ENCODE assay signal across 11 mouse cellular contexts in the genomic region with DNA sequence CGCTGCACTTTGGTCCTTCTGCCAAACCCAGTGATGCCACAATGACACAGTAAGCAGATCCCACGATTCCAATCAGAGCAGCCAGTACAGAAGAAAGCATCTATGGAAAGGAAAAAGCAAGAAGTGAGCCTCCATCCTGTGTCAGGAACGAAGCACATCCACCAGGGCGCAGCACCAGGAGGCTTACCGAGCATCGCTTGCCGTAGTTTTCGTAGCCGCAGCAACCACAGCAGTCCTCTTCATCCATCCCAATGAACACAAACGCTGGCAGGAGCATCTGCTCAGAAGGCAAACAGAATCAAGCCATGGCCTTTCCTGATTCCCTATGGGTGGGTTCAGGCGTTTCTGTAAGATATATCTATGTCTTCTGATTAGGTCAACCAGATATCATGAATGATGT. TPM values are rescaled to one million over a fixed set of nuclear protein-coding genes. Genes with fewer than 3 reads are reported as not detected.
DNase-seq lines count a peak whose midpoint lies in the region; ATAC-seq and TF ChIP-seq lines count a peak whose summit lies in the region.
"Had no signal": no experiment of that assay in that cellular context is flagged by ENCODE, and none has a peak within 500 bp of the region (broad histone marks: within the 10 kb centered on the region; RNA-seq: fewer than 3 reads in every experiment).

No protein-coding gene starts in this region.

- TF ChIP-seq CTCF in hindbrain, postnatal 0 days (IDR thresholded peaks at IDR 0.05; ENCODE audit: low read depth): peak; percentile 55
- TF ChIP-seq CTCF in midbrain, postnatal 0 days (IDR thresholded peaks at IDR 0.05): peak; percentile 49
- no peak for TF ChIP-seq CTCF in small intestine, adult 2 months (IDR thresholded peaks at IDR 0.05; ENCODE audit: extremely low read depth, insufficient read length, insufficient replicate concordance, low read depth, low read length)

- H3K27ac ChIP-seq in hindbrain, postnatal 0 days: no peak overlapping the region
- no peak overlapping the region for H3K27ac ChIP-seq in hindbrain, embryonic 10.5 days
- no peak overlapping the region for H3K27ac ChIP-seq in midbrain, postnatal 0 days (ENCODE audit: low read depth, low read length)
- no peak overlapping the region for H3K27ac ChIP-seq in midbrain, embryonic 13.5 days
- peak overlapping the region; percentile 17 to 87; a peak in 2 of 4 replicates for H3K27ac ChIP-seq in heart, embryonic 14.5 days (replicated peaks in 1 of 2; ENCODE audit: control insufficient read depth in 1 of 2, insufficient read depth in 1 of 2, low read depth in 2 of 2, low read length in 2 of 2)
- peak overlapping the region; percentile 45; the same call in 1 of the 2 replicates for H3K27ac ChIP-seq in small intestine, adult 2 months (ENCODE audit: insufficient read depth, low read depth, low read length)
- H3K27ac ChIP-seq: lung, embryonic 15.5 days; neural tube, embryonic 13.5 days had no signal

- no peak overlapping the region for H3K4me2 ChIP-seq in hindbrain, postnatal 0 days (ENCODE audit: low read depth, low read length)
- no peak overlapping the region for H3K4me2 ChIP-seq in midbrain, postnatal 0 days (ENCODE audit: low read depth, low read length, poor library complexity, severe bottlenecking)
- H3K4me2 ChIP-seq in midbrain, embryonic 13.5 days (replicated peaks): no peak overlapping the region
- peak overlapping the region; percentile 53 for H3K4me2 ChIP-seq in heart, embryonic 14.5 days (ENCODE audit: low read length)
- H3K4me2 ChIP-seq: lung, embryonic 15.5 days; neural tube, embryonic 13.5 days had no signal

- no peak overlapping the region for H3K9ac ChIP-seq in hindbrain, postnatal 0 days (replicated peaks; ENCODE audit: low read length)
- H3K9ac ChIP-seq in midbrain, postnatal 0 days (replicated peaks; ENCODE audit: low read length, poor library complexity, severe bottlenecking): no peak overlapping the region
- H3K9ac ChIP-seq in midbrain, embryonic 13.5 days (replicated peaks): no peak overlapping the region
- H3K9ac ChIP-seq in heart, embryonic 14.5 days (ENCODE audit: low read length): peak overlapping the region; percentile 73
- H3K9ac ChIP-seq: lung, embryonic 15.5 days; neural tube, embryonic 13.5 days had no signal

- no peak for TF ChIP-seq POLR2A in small intestine, adult 2 months (IDR thresholded peaks at IDR 0.05; ENCODE audit: low read depth, low read length)

- WGBS in hindbrain, postnatal 0 days: 55% methylated on average over 11 of the region's 11 CpGs
- WGBS in hindbrain, embryonic 10.5 days: 75% methylated on average over 11 of the region's 11 CpGs
- WGBS in midbrain, postnatal 0 days: 72% methylated on average over 11 of the region's 11 CpGs
- WGBS in midbrain, embryonic 13.5 days: 66% methylated on average over 11 of the region's 11 CpGs
- WGBS in heart, embryonic 14.5 days: 62% methylated on average over 11 of the region's 11 CpGs
- 74% methylated on average over 11 of the region's 11 CpGs for WGBS in small intestine, adult 2 months

- H3K36me3 ChIP-seq in hindbrain, postnatal 0 days (ENCODE audit: insufficient read depth, low read length): no peaks in the 10 kb centered on the region
- H3K36me3 ChIP-seq in hindbrain, embryonic 10.5 days: no peaks in the 10 kb centered on the region
- H3K36me3 ChIP-seq in midbrain, postnatal 0 days (ENCODE audit: insufficient read depth, low read length): no peaks in the 10 kb centered on the region
- H3K36me3 ChIP-seq in midbrain, embryonic 13.5 days: no peaks in the 10 kb centered on the region
- peaks cover 11% of the 10 kb centered on the region for H3K36me3 ChIP-seq in heart, embryonic 14.5 days (ENCODE audit: control insufficient read depth, insufficient read depth, low read length)
- H3K36me3 ChIP-seq in small intestine, adult 2 months (ENCODE audit: control insufficient read depth, insufficient read depth, low read length): no peaks in the 10 kb centered on the region
- H3K36me3 ChIP-seq: lung, embryonic 15.5 days; neural tube, embryonic 13.5 days had no signal

- no peak for ATAC-seq in hindbrain, postnatal 0 days
- ATAC-seq in midbrain, postnatal 0 days (ENCODE audit: low FRiP score): no peak
- no peak for ATAC-seq in midbrain, embryonic 13.5 days
- ATAC-seq in heart, embryonic 14.5 days (ENCODE audit: insufficient number of reproducible peaks, insufficient read depth, low FRiP score, low read depth): no peak

- DNase-seq in hindbrain, postnatal 0 days (ENCODE audit: low spot score): peak; percentile 35
- DNase-seq in hindbrain, embryonic 10.5 days (ENCODE audit: low spot score): no peak
- peak; percentile 24 for DNase-seq in midbrain, postnatal 0 days (ENCODE audit: low spot score)
- DNase-seq in thymus, postnatal 25 days: no peak
- DNase-seq in testis, postnatal 14 days (ENCODE audit: low spot score): no peak
- DNase-seq: layer of hippocampus, adult 9-11 months had no signal

- H3K4me1 ChIP-seq in hindbrain, postnatal 0 days (ENCODE audit: insufficient read depth, low read length): no peaks in the 10 kb centered on the region
- H3K4me1 ChIP-seq in hindbrain, embryonic 10.5 days (replicated peaks): peaks cover 4% of the 10 kb centered on the region; the same call in 1 of the 2 replicates
- H3K4me1 ChIP-seq in midbrain, postnatal 0 days (ENCODE audit: insufficient read depth, low read length): no peaks in the 10 kb centered on the region
- H3K4me1 ChIP-seq in midbrain, embryonic 13.5 days (replicated peaks): no peaks in the 10 kb centered on the region
- H3K4me1 ChIP-seq in heart, embryonic 14.5 days (ENCODE audit: control insufficient read depth in 2 of 2, insufficient read depth in 2 of 2, low read length in 2 of 2): peaks cover 0 to 5% of the 10 kb centered on the region in 2 experiments; a peak in 2 of 4 replicates
- H3K4me1 ChIP-seq in small intestine, adult 2 months (ENCODE audit: control insufficient read depth, insufficient read depth, insufficient read length, low read length): peaks cover 2% of the 10 kb centered on the region; the same call in 1 of the 2 replicates

- H3K27me3 ChIP-seq in hindbrain, postnatal 0 days (ENCODE audit: insufficient read depth, low read length): no peaks in the 10 kb centered on the region
- H3K27me3 ChIP-seq in hindbrain, embryonic 10.5 days (ENCODE audit: insufficient read depth, poor library complexity, severe bottlenecking): no peaks in the 10 kb centered on the region
- no peaks in the 10 kb centered on the region for H3K27me3 ChIP-seq in midbrain, postnatal 0 days (ENCODE audit: insufficient read depth, low read length)
- H3K27me3 ChIP-seq in midbrain, embryonic 13.5 days: no peaks in the 10 kb centered on the region
- no peaks in the 10 kb centered on the region for H3K27me3 ChIP-seq in heart, embryonic 14.5 days (ENCODE audit: control insufficient read depth, insufficient read depth, low read length)
- H3K27me3 ChIP-seq in small intestine, adult 2 months (ENCODE audit: control insufficient read depth, insufficient read depth, low read length): no peaks in the 10 kb centered on the region
- H3K27me3 ChIP-seq: lung, embryonic 15.5 days; neural tube, embryonic 13.5 days had no signal

- H3K4me3 ChIP-seq in hindbrain, postnatal 0 days (ENCODE audit: low read length): no peak overlapping the region
- H3K4me3 ChIP-seq in hindbrain, embryonic 10.5 days: no peak overlapping the region
- H3K4me3 ChIP-seq in midbrain, postnatal 0 days (ENCODE audit: low read depth, low read length): no peak overlapping the region
- no peak overlapping the region for H3K4me3 ChIP-seq in midbrain, embryonic 13.5 days (replicated peaks)
- H3K4me3 ChIP-seq in heart, embryonic 14.5 days (ENCODE audit: control insufficient read depth in 1 of 2, insufficient read depth in 1 of 2, low read depth in 1 of 2, low read length in 2 of 2): peak overlapping the region; percentile 22 to 43
- H3K4me3 ChIP-seq in small intestine, adult 2 months (ENCODE audit: low read depth, low read length): peak overlapping the region; percentile 16; the same call in 1 of the 2 replicates
- H3K4me3 ChIP-seq: neural tube, embryonic 13.5 days had no signal

- H3K9me3 ChIP-seq in hindbrain, postnatal 0 days (ENCODE audit: low read length): no peaks in the 10 kb centered on the region
- H3K9me3 ChIP-seq in hindbrain, embryonic 10.5 days: no peaks in the 10 kb centered on the region
- no peaks in the 10 kb centered on the region for H3K9me3 ChIP-seq in midbrain, postnatal 0 days (ENCODE audit: low read length)
- no peaks in the 10 kb centered on the region for H3K9me3 ChIP-seq in midbrain, embryonic 13.5 days
- no peaks in the 10 kb centered on the region for H3K9me3 ChIP-seq in heart, embryonic 14.5 days (ENCODE audit: control insufficient read depth, low read length)
- H3K9me3 ChIP-seq: lung, embryonic 15.5 days; neural tube, embryonic 13.5 days had no signal

RNA-seq across cellular contexts. Expression of a gene that starts 9.0 kb away (rescaled TPM):
- total RNA-seq in hindbrain, postnatal 0 days (2014; rRNA removed): 12.1 and 26.2 TPM in 2 replicates
- polyA plus RNA-seq in hindbrain, postnatal 0 days (2015; fragmentation: Nextera tagmentation; extraction: Ambion mirVana): 41.0 and 43.1 TPM in 2 replicates
- 12.6 and 16.3 TPM in 2 replicates for polyA plus RNA-seq in hindbrain, embryonic 10.5 days (2016; fragmentation: Nextera tagmentation; extraction: Ambion mirVana)
- total RNA-seq in midbrain, postnatal 0 days (2014; rRNA removed): 17.7 and 23.0 TPM in 2 replicates
- 27.8 and 32.4 TPM in 2 replicates for polyA plus RNA-seq in midbrain, postnatal 0 days (2015; fragmentation: Nextera tagmentation; extraction: Ambion mirVana)
- 14.9 and 24.5 TPM in 2 replicates for polyA plus RNA-seq in midbrain, embryonic 13.5 days (2015; fragmentation: Nextera tagmentation; extraction: Ambion mirVana)
- polyA plus RNA-seq in heart, embryonic 14.5 days (2014; fragmentation: Nextera tagmentation; extraction: Ambion mirVana): 308 and 338 TPM in 2 replicates
- 4.0 and 8.5 TPM in 2 replicates for polyA plus RNA-seq in small intestine, adult 2 months (2012; rRNA removed)

Comparison
In these comparisons a context has a peak if more than half of its experiments do, and no peak if none do; other contexts are left out.
1. DNase-seq: peak in hindbrain, postnatal 0 days (single experiment) and midbrain, postnatal 0 days (single experiment); none in hindbrain, embryonic 10.5 days (single experiment), thymus, postnatal 25 days (single experiment) and testis, postnatal 14 days (single experiment).
2. H3K27ac ChIP-seq: peak in heart, embryonic 14.5 days (2 of 2) and small intestine, adult 2 months (single experiment); none in hindbrain, postnatal 0 days (single experiment), hindbrain, embryonic 10.5 days (single experiment), midbrain, postnatal 0 days (single experiment) and midbrain, embryonic 13.5 days (single experiment).
3. H3K4me3 ChIP-seq: peak in heart, embryonic 14.5 days (2 of 2) and small intestine, adult 2 months (single experiment); none in hindbrain, postnatal 0 days (single experiment), hindbrain, embryonic 10.5 days (single experiment), midbrain, postnatal 0 days (single experiment) and midbrain, embryonic 13.5 days (single experiment).